In the genomic region with DNA sequence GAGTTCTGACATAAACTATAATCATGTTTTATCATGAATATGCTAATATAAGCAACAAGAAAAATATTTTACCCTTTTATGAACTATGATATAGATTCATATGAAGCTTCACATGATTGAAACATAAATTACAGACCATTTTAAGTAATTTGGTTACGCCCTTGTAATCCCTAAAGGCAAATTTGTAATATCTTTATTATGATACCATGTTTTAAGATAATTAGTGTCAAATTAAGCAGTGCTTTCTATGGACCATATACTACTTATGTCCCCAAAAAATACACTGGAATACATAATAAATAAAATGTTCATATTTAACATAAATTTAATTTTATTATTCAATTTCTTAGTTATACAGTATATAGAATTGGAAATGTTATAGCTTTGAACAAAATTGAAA, we compare ENCODE assay signal across 18 mouse cellular contexts. TPM values are rescaled to one million over a fixed set of nuclear protein-coding genes. Genes with fewer than 3 reads are reported as not detected.
DNase-seq lines count a peak whose midpoint lies in the region; TF ChIP-seq lines count a peak whose summit lies in the region.
"Had no signal": no experiment of that assay in that cellular context is flagged by ENCODE, and none has a peak within 500 bp of the region (broad histone marks: within the 10 kb centered on the region; RNA-seq: fewer than 3 reads in every experiment).

A gene (minus strand): TSS at position 101 of the 400 bp plus-strand sequence.

- no peak for DNase-seq in layer of hippocampus, adult 2 months (ENCODE audit: low spot score in 2 of 2)
- no peak for DNase-seq in layer of hippocampus, adult 11-12 months (ENCODE audit: low spot score)
- DNase-seq: adrenal gland, adult 2 months; adrenal gland, adult 8-10 months; adrenal gland, postnatal 10 days; adrenal gland, postnatal 14 days; adrenal gland, postnatal 25 days; adrenal gland, postnatal 36 days; B cell, adult 2 months; cerebellum, adult 11 months; cerebellum, adult 11-12 months; cerebellum, adult 18-20 months; cerebellum, adult 2 months had no signal

- no peak within 1 kb of the TSS for H3K4me3 ChIP-seq in layer of hippocampus, adult 2 months

- TF ChIP-seq CTCF in layer of hippocampus, adult 2 months (conservative IDR thresholded peaks at IDR 0.05), result no peak

- H3K27ac ChIP-seq in layer of hippocampus, adult 2 months, result peak within 1 kb of the TSS; percentile 23; the same call in 1 of the 2 replicates

RNA-seq across cellular contexts. Expression of the gene that starts here (rescaled TPM):
- not detected for total RNA-seq in layer of hippocampus, adult 2 months (2021)
- total RNA-seq: adrenal gland, adult 18-20 months; adrenal gland, adult 2 months; adrenal gland, adult 8-10 months; adrenal gland, postnatal 10 days; adrenal gland, postnatal 14 days; adrenal gland, postnatal 25 days; adrenal gland, postnatal 36 days; adrenal gland, postnatal 4 days; CH12.LX; ES-E14; MEL had no signal
